ENCODE assay signal across 8 mouse cellular contexts in the genomic region with DNA sequence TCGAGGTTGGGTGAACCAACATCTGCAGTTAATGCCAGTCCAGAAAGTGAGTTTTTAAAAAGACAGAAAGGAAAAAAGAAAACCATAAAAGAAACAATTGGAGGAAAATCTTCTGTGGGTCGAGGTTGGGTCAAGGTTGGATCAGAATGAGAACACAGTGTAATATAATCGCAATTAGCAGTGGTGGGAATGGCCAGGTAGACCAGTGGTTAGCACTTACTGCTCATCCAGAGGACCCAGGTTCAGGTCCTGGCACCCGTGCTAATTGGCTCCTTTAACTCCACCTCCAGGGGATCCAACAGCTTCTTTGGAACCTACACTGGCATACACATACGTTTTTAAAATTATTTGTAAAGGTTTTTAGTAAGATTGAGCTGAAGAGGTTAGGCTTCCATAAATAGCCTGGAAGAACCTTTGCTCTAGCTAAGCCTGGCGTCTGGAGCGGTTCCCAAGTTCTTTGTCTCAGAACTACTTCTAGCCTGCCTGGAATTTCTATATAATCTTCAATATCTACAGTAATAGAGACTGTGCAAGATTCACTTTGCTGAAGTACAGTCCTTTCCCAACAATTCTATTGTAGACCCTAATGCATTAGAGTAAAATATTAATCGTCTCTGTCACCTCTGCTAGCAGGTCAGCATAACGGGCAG. TPM values are rescaled to one million over a fixed set of nuclear protein-coding genes. Genes with fewer than 3 reads are reported as not detected.
DNase-seq lines count a peak whose midpoint lies in the region; ATAC-seq lines count a peak whose summit lies in the region.

No protein-coding gene starts in this region.

- peaks cover 16% of the 10 kb centered on the region for H3K4me1 ChIP-seq in kidney, embryonic 16.5 days (ENCODE audit: insufficient read depth, low read length)
- H3K4me1 ChIP-seq in embryonic facial prominence, embryonic 13.5 days, result peaks cover 8% of the 10 kb centered on the region; the same call in 1 of the 2 replicates
- peaks cover 13% of the 10 kb centered on the region for H3K4me1 ChIP-seq in hindbrain, embryonic 15.5 days (replicated peaks)
- peaks cover 18% of the 10 kb centered on the region for H3K4me1 ChIP-seq in midbrain, embryonic 16.5 days (ENCODE audit: control insufficient read depth, insufficient read depth, low read length)

- no peaks in the 10 kb centered on the region for H3K9me3 ChIP-seq in kidney, embryonic 16.5 days (ENCODE audit: low read length)
- no peaks in the 10 kb centered on the region for H3K9me3 ChIP-seq in embryonic facial prominence, embryonic 13.5 days
- H3K9me3 ChIP-seq in hindbrain, embryonic 15.5 days, result no peaks in the 10 kb centered on the region
- no peaks in the 10 kb centered on the region for H3K9me3 ChIP-seq in midbrain, embryonic 16.5 days (replicated peaks; ENCODE audit: control insufficient read depth, low read length, poor library complexity, severe bottlenecking)

- no peaks in the 10 kb centered on the region for H3K27me3 ChIP-seq in kidney, embryonic 16.5 days (ENCODE audit: insufficient read depth, low read length)
- no peaks in the 10 kb centered on the region for H3K27me3 ChIP-seq in embryonic facial prominence, embryonic 13.5 days
- no peaks in the 10 kb centered on the region for H3K27me3 ChIP-seq in hindbrain, embryonic 15.5 days
- no peaks in the 10 kb centered on the region for H3K27me3 ChIP-seq in midbrain, embryonic 16.5 days (ENCODE audit: control insufficient read depth, insufficient read depth, low read depth, low read length)

- no peak overlapping the region for H3K27ac ChIP-seq in kidney, embryonic 16.5 days (ENCODE audit: low read length)
- H3K27ac ChIP-seq in embryonic facial prominence, embryonic 13.5 days, result no peak overlapping the region
- peak overlapping the region; percentile 74; the same call in 1 of the 2 replicates for H3K27ac ChIP-seq in hindbrain, embryonic 15.5 days (replicated peaks)
- H3K27ac ChIP-seq in midbrain, embryonic 16.5 days (ENCODE audit: low read length), result peak overlapping the region; percentile 34

- no peak overlapping the region for H3K9ac ChIP-seq in kidney, embryonic 16.5 days (replicated peaks; ENCODE audit: low read length)
- H3K9ac ChIP-seq in embryonic facial prominence, embryonic 13.5 days, result peak overlapping the region; percentile 90; the same call in 1 of the 2 replicates
- peak overlapping the region; percentile 81; the same call in 1 of the 2 replicates for H3K9ac ChIP-seq in hindbrain, embryonic 15.5 days
- H3K9ac ChIP-seq in midbrain, embryonic 16.5 days (ENCODE audit: low read depth, low read length), result no peak overlapping the region; the same call in 1 of the 2 replicates

- no peak for DNase-seq in kidney, postnatal 14 days
- DNase-seq in right cerebral cortex, postnatal 4 days, result no peak
- no peak for DNase-seq in urinary bladder, adult 2 months (ENCODE audit: low spot score)
- no peak for DNase-seq in left cerebral cortex, adult 11 months (ENCODE audit: low spot score)

- 66% methylated on average over 9 of the region's 9 CpGs for WGBS in kidney, embryonic 16.5 days
- 57% methylated on average over 9 of the region's 9 CpGs for WGBS in embryonic facial prominence, embryonic 13.5 days
- WGBS in hindbrain, embryonic 15.5 days, result 49% methylated on average over 9 of the region's 9 CpGs
- WGBS in midbrain, embryonic 16.5 days, result 44% methylated on average over 9 of the region's 9 CpGs

- H3K36me3 ChIP-seq in kidney, embryonic 16.5 days (ENCODE audit: insufficient read depth, low read length), result peaks cover 9% of the 10 kb centered on the region
- peaks cover 14% of the 10 kb centered on the region for H3K36me3 ChIP-seq in embryonic facial prominence, embryonic 13.5 days
- 0 out of 2 replicates have a peak, but pooled peaks cover 4% of the 10 kb centered on the region for H3K36me3 ChIP-seq in hindbrain, embryonic 15.5 days
- H3K36me3 ChIP-seq in midbrain, embryonic 16.5 days (ENCODE audit: control insufficient read depth, insufficient read depth, low read length), result no peaks in the 10 kb centered on the region

- peak overlapping the region; percentile 70 for H3K4me3 ChIP-seq in kidney, embryonic 16.5 days (ENCODE audit: low read length)
- peak overlapping the region; percentile 70 for H3K4me3 ChIP-seq in embryonic facial prominence, embryonic 13.5 days
- peak overlapping the region; percentile 76 for H3K4me3 ChIP-seq in hindbrain, embryonic 15.5 days
- H3K4me3 ChIP-seq in midbrain, embryonic 16.5 days (ENCODE audit: low read depth, low read length), result peak overlapping the region; percentile 63

- peak overlapping the region; percentile 78 for H3K4me2 ChIP-seq in kidney, embryonic 16.5 days (replicated peaks; ENCODE audit: low read depth, low read length)
- peak overlapping the region; percentile 58 for H3K4me2 ChIP-seq in embryonic facial prominence, embryonic 13.5 days
- peak overlapping the region; percentile 76 for H3K4me2 ChIP-seq in hindbrain, embryonic 15.5 days
- H3K4me2 ChIP-seq in midbrain, embryonic 16.5 days (ENCODE audit: low read length), result peak overlapping the region; percentile 67

- ATAC-seq in kidney, embryonic 16.5 days (ENCODE audit: low FRiP score, low TSS enrichment), result no peak
- ATAC-seq in embryonic facial prominence, embryonic 13.5 days (ENCODE audit: insufficient number of reproducible peaks, insufficient read depth, low FRiP score, low TSS enrichment, low read depth), result no peak
- ATAC-seq in hindbrain, embryonic 15.5 days (ENCODE audit: low FRiP score, low read depth), result peak; percentile 4; the same call in 1 of the 2 replicates
- ATAC-seq in midbrain, embryonic 16.5 days, result peak; percentile 5; the same call in 1 of the 2 replicates

RNA-seq across cellular contexts. Expression of gene Slc18b1, which starts 0.8 kb away (rescaled TPM):
- 18.0 and 20.7 TPM in 2 replicates for polyA plus RNA-seq in kidney, embryonic 16.5 days (2015; fragmentation: Nextera tagmentation; extraction: Ambion mirVana)
- polyA plus RNA-seq in embryonic facial prominence, embryonic 13.5 days (2015; fragmentation: Nextera tagmentation; extraction: Ambion mirVana), result 32.3 and 35.6 TPM in 2 replicates
- 20.9 and 21.8 TPM in 2 replicates for polyA plus RNA-seq in hindbrain, embryonic 15.5 days (2015; fragmentation: Nextera tagmentation; extraction: Ambion mirVana)
- polyA plus RNA-seq in midbrain, embryonic 16.5 days (2015; fragmentation: Nextera tagmentation; extraction: Ambion mirVana), result 17.5 and 19.0 TPM in 2 replicates
- polyA plus RNA-seq in urinary bladder, adult 2 months (2012; rRNA removed), result 25.8 and 35.6 TPM in 2 replicates

RNA-seq across cellular contexts. Expression of gene Rps12, which starts 8.9 kb away (rescaled TPM):
- polyA plus RNA-seq in kidney, embryonic 16.5 days (2015; fragmentation: Nextera tagmentation; extraction: Ambion mirVana), result 128 and 147 TPM in 2 replicates
- 245 and 261 TPM in 2 replicates for polyA plus RNA-seq in embryonic facial prominence, embryonic 13.5 days (2015; fragmentation: Nextera tagmentation; extraction: Ambion mirVana)
- 104 and 108 TPM in 2 replicates for polyA plus RNA-seq in hindbrain, embryonic 15.5 days (2015; fragmentation: Nextera tagmentation; extraction: Ambion mirVana)
- polyA plus RNA-seq in midbrain, embryonic 16.5 days (2015; fragmentation: Nextera tagmentation; extraction: Ambion mirVana), result 83.7 and 87.4 TPM in 2 replicates
- polyA plus RNA-seq in urinary bladder, adult 2 months (2012; rRNA removed), result 4,107 and 4,241 TPM in 2 replicates

RNA-seq across cellular contexts. Expression of gene Vnn3, which starts 55.3 kb away (rescaled TPM):
- polyA plus RNA-seq in kidney, embryonic 16.5 days (2015; fragmentation: Nextera tagmentation; extraction: Ambion mirVana), result 0.13 and 0.14 TPM in 2 replicates
- not detected in 2 replicates for polyA plus RNA-seq in embryonic facial prominence, embryonic 13.5 days (2015; fragmentation: Nextera tagmentation; extraction: Ambion mirVana)
- polyA plus RNA-seq in hindbrain, embryonic 15.5 days (2015; fragmentation: Nextera tagmentation; extraction: Ambion mirVana), result 0.14 TPM in 1 of 2 replicates, not detected in the other
- 0.22 TPM in 1 of 2 replicates, not detected in the other for polyA plus RNA-seq in midbrain, embryonic 16.5 days (2015; fragmentation: Nextera tagmentation; extraction: Ambion mirVana)
- 0.44 and 0.94 TPM in 2 replicates for polyA plus RNA-seq in urinary bladder, adult 2 months (2012; rRNA removed)

Comparison
In these comparisons a context has a peak if more than half of its experiments do, and no peak if none do; other contexts are left out.
1. ATAC-seq: peak in hindbrain, embryonic 15.5 days (single experiment) and midbrain, embryonic 16.5 days (single experiment); none in kidney, embryonic 16.5 days (single experiment) and embryonic facial prominence, embryonic 13.5 days (single experiment).
2. H3K27ac ChIP-seq: peak in hindbrain, embryonic 15.5 days (single experiment) and midbrain, embryonic 16.5 days (single experiment); none in kidney, embryonic 16.5 days (single experiment) and embryonic facial prominence, embryonic 13.5 days (single experiment).
3. H3K9ac ChIP-seq: peak in embryonic facial prominence, embryonic 13.5 days (single experiment) and hindbrain, embryonic 15.5 days (single experiment); none in kidney, embryonic 16.5 days (single experiment) and midbrain, embryonic 16.5 days (single experiment).
4. RNA of gene Rps12, which starts 8.9 kb away (polyA plus RNA-seq): 4,107 to 4,241 TPM in urinary bladder, adult 2 months; 245 to 261 TPM in embryonic facial prominence, embryonic 13.5 days, 128 to 147 TPM in kidney, embryonic 16.5 days, 104 to 108 TPM in hindbrain, embryonic 15.5 days and 83.7 to 87.4 TPM in midbrain, embryonic 16.5 days; every median in the first group is over 10 times any median in the second.
5. Peak in every context shown above with its lines, with median percentiles within 50 percentile points of each other: H3K4me2 ChIP-seq and H3K4me3 ChIP-seq.